12 mouse cellular contexts compared by ENCODE assay signal in the genomic region with DNA sequence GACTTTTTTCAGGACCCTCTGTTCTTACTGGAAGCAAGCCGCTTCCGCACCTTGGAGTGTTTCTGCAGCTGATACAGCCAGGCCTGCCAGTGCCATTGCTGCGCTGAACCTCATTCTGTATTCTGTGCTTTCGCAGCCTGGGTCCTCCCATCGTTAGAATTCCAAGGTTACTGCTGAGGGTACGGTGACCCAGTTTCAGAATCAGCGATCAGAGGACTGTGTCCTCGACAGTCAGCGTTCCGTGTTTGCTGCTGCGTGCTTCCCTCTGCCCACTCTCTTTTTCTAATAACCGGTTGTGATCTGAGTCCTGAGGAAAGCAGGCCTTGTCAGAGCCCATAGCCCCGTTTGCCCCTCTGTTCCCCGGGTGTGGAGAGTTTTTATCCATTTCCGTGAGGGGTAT. TPM values are rescaled to one million over a fixed set of nuclear protein-coding genes. Genes with fewer than 3 reads are reported as not detected.
DNase-seq lines count a peak whose midpoint lies in the region; ATAC-seq lines count a peak whose summit lies in the region.
"Had no signal": no experiment of that assay in that cellular context is flagged by ENCODE, and none has a peak within 500 bp of the region (broad histone marks: within the 10 kb centered on the region; RNA-seq: fewer than 3 reads in every experiment).

No protein-coding gene starts in this region.

- H3K36me3 ChIP-seq in forebrain, embryonic 13.5 days (ENCODE audit: poor library complexity, severe bottlenecking) = 0 out of 2 replicates have a peak, but pooled peaks cover 3% of the 10 kb centered on the region
- peaks cover 37% of the 10 kb centered on the region for H3K36me3 ChIP-seq in forebrain, embryonic 10.5 days (replicated peaks)
- no peaks in the 10 kb centered on the region for H3K36me3 ChIP-seq in lung, embryonic 16.5 days (ENCODE audit: control insufficient read depth, insufficient read depth, low read length)
- no peaks in the 10 kb centered on the region for H3K36me3 ChIP-seq in hindbrain, embryonic 16.5 days (ENCODE audit: control insufficient read depth, insufficient read depth, low read length)
- H3K36me3 ChIP-seq: embryonic facial prominence, embryonic 15.5 days; liver, embryonic 15.5 days had no signal

- intact Hi-C loops in gastrocnemius, postnatal 14 days (cut with DNase I; ENCODE audit: low total_unique reads) = no loop called here

- no peak overlapping the region for H3K4me2 ChIP-seq in forebrain, embryonic 13.5 days
- H3K4me2 ChIP-seq in lung, embryonic 16.5 days (ENCODE audit: low read depth, low read length) = no peak overlapping the region
- H3K4me2 ChIP-seq in hindbrain, embryonic 16.5 days (ENCODE audit: low read length) = no peak overlapping the region; the same call in 1 of the 2 replicates
- H3K4me2 ChIP-seq: embryonic facial prominence, embryonic 15.5 days; liver, embryonic 15.5 days had no signal

- peaks cover 18% of the 10 kb centered on the region for H3K4me1 ChIP-seq in forebrain, embryonic 13.5 days
- peaks cover 8% of the 10 kb centered on the region for H3K4me1 ChIP-seq in forebrain, embryonic 10.5 days
- H3K4me1 ChIP-seq in lung, embryonic 16.5 days (replicated peaks; ENCODE audit: control insufficient read depth, insufficient read depth, low read length) = peaks cover under 1% of the 10 kb centered on the region
- H3K4me1 ChIP-seq in hindbrain, embryonic 16.5 days (ENCODE audit: control insufficient read depth, insufficient read depth, low read depth, low read length) = peaks cover 14% of the 10 kb centered on the region
- H3K4me1 ChIP-seq: embryonic facial prominence, embryonic 15.5 days had no signal

- H3K27me3 ChIP-seq in forebrain, embryonic 13.5 days = no peaks in the 10 kb centered on the region
- no peaks in the 10 kb centered on the region for H3K27me3 ChIP-seq in forebrain, embryonic 10.5 days (ENCODE audit: poor library complexity, severe bottlenecking)
- H3K27me3 ChIP-seq in lung, embryonic 16.5 days (ENCODE audit: control insufficient read depth, insufficient read depth, low read depth, low read length) = no peaks in the 10 kb centered on the region
- no peaks in the 10 kb centered on the region for H3K27me3 ChIP-seq in hindbrain, embryonic 16.5 days (replicated peaks; ENCODE audit: control insufficient read depth, insufficient read depth, low read length)
- H3K27me3 ChIP-seq: embryonic facial prominence, embryonic 15.5 days; liver, embryonic 15.5 days had no signal

- no peaks in the 10 kb centered on the region for H3K9me3 ChIP-seq in forebrain, embryonic 13.5 days (replicated peaks)
- no peaks in the 10 kb centered on the region for H3K9me3 ChIP-seq in forebrain, embryonic 10.5 days
- no peaks in the 10 kb centered on the region for H3K9me3 ChIP-seq in lung, embryonic 16.5 days (ENCODE audit: control insufficient read depth, low read length)
- H3K9me3 ChIP-seq in hindbrain, embryonic 16.5 days (ENCODE audit: control insufficient read depth, low read length) = no peaks in the 10 kb centered on the region
- H3K9me3 ChIP-seq: embryonic facial prominence, embryonic 15.5 days; liver, embryonic 15.5 days had no signal

- no peak overlapping the region for H3K9ac ChIP-seq in forebrain, embryonic 13.5 days
- H3K9ac ChIP-seq in lung, embryonic 16.5 days (ENCODE audit: low read length) = peak overlapping the region; percentile 10; the same call in 1 of the 2 replicates
- H3K9ac ChIP-seq in hindbrain, embryonic 16.5 days (ENCODE audit: low read depth, low read length) = peak overlapping the region; percentile 22
- H3K9ac ChIP-seq: embryonic facial prominence, embryonic 15.5 days; liver, embryonic 15.5 days had no signal

- DNase-seq in forebrain, embryonic 10.5 days (ENCODE audit: extremely low spot score, low spot score) = no peak
- no peak for DNase-seq in lung, postnatal 14 days
- peak; percentile 77 for DNase-seq in adrenal gland, adult 2 months
- no peak for DNase-seq in cerebellum, adult 11-12 months
- DNase-seq in gastrocnemius, postnatal 14 days = no peak
- DNase-seq: layer of hippocampus, adult 9-11 months; left cerebral cortex, postnatal 4 days had no signal

- no peak overlapping the region for H3K4me3 ChIP-seq in forebrain, embryonic 13.5 days
- H3K4me3 ChIP-seq in forebrain, embryonic 10.5 days = no peak overlapping the region
- H3K4me3 ChIP-seq in lung, embryonic 16.5 days (ENCODE audit: low read length) = no peak overlapping the region
- H3K4me3 ChIP-seq in hindbrain, embryonic 16.5 days (ENCODE audit: low read length) = no peak overlapping the region
- H3K4me3 ChIP-seq: embryonic facial prominence, embryonic 15.5 days; liver, embryonic 15.5 days had no signal

- H3K27ac ChIP-seq in forebrain, embryonic 13.5 days = peak overlapping the region; percentile 35; the same call in 1 of the 2 replicates
- H3K27ac ChIP-seq in forebrain, embryonic 10.5 days = no peak overlapping the region
- no peak overlapping the region for H3K27ac ChIP-seq in lung, embryonic 16.5 days (ENCODE audit: low read length)
- peak overlapping the region; percentile 44; the same call in 1 of the 2 replicates for H3K27ac ChIP-seq in hindbrain, embryonic 16.5 days (ENCODE audit: low read depth, low read length)
- H3K27ac ChIP-seq: embryonic facial prominence, embryonic 15.5 days; liver, embryonic 15.5 days had no signal

- WGBS in forebrain, embryonic 13.5 days = 79% methylated on average over 15 of the region's 15 CpGs
- WGBS in forebrain, embryonic 10.5 days = 91% methylated on average over 15 of the region's 15 CpGs
- 57% methylated on average over 15 of the region's 15 CpGs for WGBS in lung, embryonic 16.5 days
- WGBS in hindbrain, embryonic 16.5 days = 69% methylated on average over 15 of the region's 15 CpGs

- ATAC-seq in forebrain, embryonic 13.5 days = no peak
- ATAC-seq in lung, embryonic 16.5 days (ENCODE audit: low read depth) = no peak
- peak; percentile 60; the same call in 1 of the 2 replicates for ATAC-seq in hindbrain, embryonic 16.5 days

RNA-seq across cellular contexts. Expression of gene C530008M17Rik, which starts 51.7 kb away (rescaled TPM):
- 68.9 and 77.4 TPM in 2 replicates for polyA plus RNA-seq in forebrain, embryonic 13.5 days (2015; fragmentation: Nextera tagmentation; extraction: Ambion mirVana)
- polyA plus RNA-seq in forebrain, embryonic 10.5 days (2016; fragmentation: Nextera tagmentation; extraction: Ambion mirVana) = 29.7 and 31.6 TPM in 2 replicates
- polyA plus RNA-seq in lung, embryonic 16.5 days (2015; fragmentation: Nextera tagmentation; extraction: Ambion mirVana) = 8.6 and 9.5 TPM in 2 replicates
- total RNA-seq in adrenal gland, adult 2 months (2021) = 10 to 100 TPM in 1 of 2 experiments, 1 to 10 TPM in 1; 6.3 to 16.4 TPM
- 3.7 and 14.1 TPM in 2 replicates for polyA plus RNA-seq in adrenal gland, adult 2 months (2012; rRNA removed)
- 51.0 and 53.4 TPM in 2 replicates for polyA plus RNA-seq in hindbrain, embryonic 16.5 days (2015; fragmentation: Nextera tagmentation; extraction: Ambion mirVana)
- 1 to 10 TPM; 3.2 to 3.6 TPM for total RNA-seq in gastrocnemius, postnatal 14 days (2021)

Comparison
In these comparisons a context has a peak if more than half of its experiments do, and no peak if none do; other contexts are left out.
1. H3K27ac ChIP-seq: peak in forebrain, embryonic 13.5 days (single experiment) and hindbrain, embryonic 16.5 days (single experiment); none in forebrain, embryonic 10.5 days (single experiment) and lung, embryonic 16.5 days (single experiment).